Mouse (Mus musculus) embryonic fibroblast, embryonic 13.5 days (primary cell): ENCODE measurements around the gene Dpp10. TPM values are rescaled to one million over a fixed set of nuclear protein-coding genes. Genes with fewer than 3 reads are reported as not detected.

ENCODE experiments used
- H3K27ac ChIP-seq: 2 replicates; pipeline ENCODE4 v1.5.1; 2012; ENCODE audit warnings: low read length, control low read depth, inconsistent platforms; ENCODE audit not compliant: insufficient read depth
- H3K4me1 ChIP-seq: 2 replicates; pipeline ENCODE4 v1.6.1; 2011; ENCODE audit warnings: low read length; ENCODE audit not compliant: control insufficient read depth, insufficient read depth
- H3K4me3 ChIP-seq: 2 replicates; pipeline ENCODE4 v1.5.1; 2011; ENCODE audit warnings: mild to moderate bottlenecking, control low read depth, low read length; ENCODE audit not compliant: insufficient read depth
- CTCF ChIP-seq: IDR thresholded peaks from 2 replicates; pipeline ENCODE4 v1.5.1; 2011; ENCODE audit warnings: mild to moderate bottlenecking, control low read depth, low read length, moderate library complexity, borderline replicate concordance; ENCODE audit not compliant: insufficient read depth
- POLR2A ChIP-seq: IDR thresholded peaks from 2 replicates; pipeline ENCODE4 v1.6.1; 2011; ENCODE audit warnings: low read depth, mild to moderate bottlenecking, control low read depth, low read length, moderate library complexity
- polyA plus RNA-seq: library from polyadenylated mRNA; stranded (reverse); fragments of >200 nt; gene quantifications from 2 replicates; pipeline ENCODE4 v1.2.4, GENCODE M21; 2011; ENCODE audit warnings: low read depth; ENCODE audit not compliant: missing spikeins, insufficient read length

Dpp10 gene
- not detected in 2 replicates for polyA plus RNA-seq

- Histone ChIP-seq H3K4me3 (no peak within 1 kb of the TSS), H3K4me1 (no peaks in the 10 kb centered on the region), H3K27ac (no peak within 1 kb of the TSS)
- TF ChIP-seq CTCF (no peak), POLR2A (no peak)
These were observed at the start of gene Dpp10 for GRCm38 (mm10) chr1:124044925-124045640. Dpp10 (minus strand) TSS chr1:124045559.

DNA sequence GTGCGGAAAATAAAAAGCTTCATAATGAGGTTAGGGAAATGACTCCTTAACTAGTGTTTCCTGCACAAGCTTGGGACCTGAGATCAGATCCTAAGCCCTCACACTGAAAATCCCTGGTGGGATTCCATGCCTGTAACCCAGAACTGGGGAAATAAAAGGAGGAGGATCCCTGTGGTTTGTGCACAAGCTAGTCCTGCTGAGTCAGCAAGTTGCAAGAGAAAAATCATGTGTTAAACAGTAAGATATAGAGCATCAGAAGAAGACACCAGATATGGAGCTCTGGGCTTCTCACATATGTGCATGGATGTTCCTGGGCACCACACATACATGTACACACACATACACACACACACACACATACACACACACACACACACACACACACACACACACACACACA lies 3.2 kb upstream of the Dpp10 start:
- no peak for TF ChIP-seq POLR2A
- Histone ChIP-seq H3K4me1 (no peaks in the 10 kb centered on the region), H3K27ac (no peak overlapping the region), H3K4me3 (no peak overlapping the region)

DNA sequence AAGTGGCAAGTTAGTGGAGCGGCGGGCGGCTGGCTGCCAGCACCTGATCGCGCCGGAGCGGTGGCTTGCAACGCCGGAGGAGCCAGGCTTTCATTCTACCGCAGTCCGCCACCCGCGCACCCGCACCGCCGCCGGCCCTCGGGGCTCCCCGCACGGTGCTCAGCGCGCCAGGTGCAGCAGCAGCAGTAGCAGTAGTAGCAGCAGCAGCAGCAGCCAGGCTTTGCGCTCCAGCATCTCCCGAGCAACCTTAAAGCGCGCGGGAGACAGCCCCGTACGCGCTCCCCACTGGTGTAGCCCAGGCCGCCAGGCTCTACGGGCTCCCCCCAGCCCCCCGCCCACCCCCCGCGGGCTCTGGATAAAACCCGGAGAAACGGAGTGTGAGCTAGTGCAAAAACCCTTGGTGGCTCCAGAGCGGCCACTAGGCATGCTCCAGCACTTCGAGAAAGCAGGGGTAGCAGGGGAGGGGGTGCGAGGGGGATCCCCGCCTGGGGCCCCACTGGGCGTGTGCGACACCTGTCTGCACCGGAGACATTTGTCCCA lies 472 bp upstream of the Dpp10 start:
- no peak overlapping the region for H3K27ac ChIP-seq
- no peaks in the 10 kb centered on the region for H3K4me1 ChIP-seq
- TF ChIP-seq POLR2A (no peak), CTCF (no peak)
- H3K4me3 ChIP-seq, result no peak overlapping the region

- H3K4me1 ChIP-seq, result no peaks in the 10 kb centered on the region
- no peak overlapping the region for H3K27ac ChIP-seq
- TF ChIP-seq CTCF, result no peak
- no peak for TF ChIP-seq POLR2A
These were observed 1.2 kb downstream of the Dpp10 start for GRCm38 (mm10) chr1:124044161-124044560.

GRCm38 (mm10) chr1:124043421-124043820 lies 1.9 kb downstream of the Dpp10 start:
- no peaks in the 10 kb centered on the region for H3K4me1 ChIP-seq
- H3K27ac ChIP-seq, result no peak overlapping the region
- TF ChIP-seq POLR2A, result no peak
- no peak for TF ChIP-seq CTCF
- H3K4me3 ChIP-seq, result no peak overlapping the region

More at GRCm38 (mm10) chr1:124044161-124044560, 1.2 kb downstream of the Dpp10 start:
- no peak overlapping the region for H3K4me3 ChIP-seq

GRCm38 (mm10) chr1:124041559-124041958 lies 3.8 kb downstream of the Dpp10 start:
- no peak overlapping the region for H3K27ac ChIP-seq
- no peak overlapping the region for H3K4me3 ChIP-seq
- no peaks in the 10 kb centered on the region for H3K4me1 ChIP-seq
- TF ChIP-seq POLR2A (no peak), CTCF (0 out of 2 replicates have a peak, but pooled peaks have one; percentile 20)

DNA sequence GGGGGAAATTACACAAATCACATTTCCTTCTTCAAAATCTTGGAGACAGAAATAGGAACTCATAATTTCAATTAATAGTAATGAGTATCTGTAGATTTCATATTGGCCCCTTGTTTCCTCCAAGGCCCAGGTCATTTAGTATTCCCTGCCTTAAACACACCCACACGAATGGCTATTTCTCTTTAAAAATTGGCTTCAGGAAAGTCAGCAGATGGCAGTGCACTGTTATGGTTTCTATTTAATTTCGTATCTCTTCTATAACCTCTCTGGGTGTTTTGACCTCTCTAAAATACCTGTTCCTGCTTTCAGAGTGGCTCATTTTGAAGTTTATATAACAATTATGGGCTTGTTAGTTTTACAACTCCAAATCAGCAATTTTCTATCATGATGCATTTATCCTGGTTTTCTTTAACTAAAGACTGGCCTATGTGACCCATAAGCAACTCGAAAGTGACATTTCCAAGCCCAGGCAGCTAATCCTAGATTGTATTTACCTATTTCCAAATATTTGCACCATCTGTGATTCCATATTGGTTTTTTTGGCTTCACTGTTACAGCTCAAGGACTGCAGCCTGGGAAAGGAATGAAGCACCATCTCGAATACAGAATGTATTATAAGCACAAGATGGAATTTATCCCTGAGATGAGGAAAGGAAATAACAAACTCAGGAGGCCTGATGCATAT lies 9.9 kb downstream of the Dpp10 start:
- TF ChIP-seq CTCF (no peak), POLR2A (no peak)
- no peaks in the 10 kb centered on the region for H3K4me1 ChIP-seq
- no peak overlapping the region for H3K27ac ChIP-seq
- no peak overlapping the region for H3K4me3 ChIP-seq

- Histone ChIP-seq H3K4me1 (no peaks in the 10 kb centered on the region), H3K4me3 (no peak overlapping the region)
- TF ChIP-seq CTCF, result no peak
- no peak for TF ChIP-seq POLR2A
These were observed 12.7 kb downstream of the Dpp10 start for GRCm38 (mm10) chr1:124032677-124033076.

GRCm38 (mm10) chr1:124031968-124032367 lies 13.4 kb downstream of the Dpp10 start:
- no peak overlapping the region for H3K4me3 ChIP-seq
- TF ChIP-seq POLR2A (no peak), CTCF (no peak)
- no peaks in the 10 kb centered on the region for H3K4me1 ChIP-seq
- no peak overlapping the region for H3K27ac ChIP-seq

More at GRCm38 (mm10) chr1:124032677-124033076, 12.7 kb downstream of the Dpp10 start:
- no peak overlapping the region for H3K27ac ChIP-seq

GRCm38 (mm10) chr1:124002797-124003196 lies 42.6 kb downstream of the Dpp10 start:
- no peak overlapping the region for H3K4me3 ChIP-seq
- no peak for TF ChIP-seq POLR2A
- no peak for TF ChIP-seq CTCF
- H3K27ac ChIP-seq, result no peak overlapping the region
- H3K4me1 ChIP-seq, result no peaks in the 10 kb centered on the region
